Comparison of ENCODE assay signal across 18 mouse cellular contexts in genomic region chr1:151659636-151660035, GRCm38 (mm10).
"Had no signal": no experiment of that assay in that cellular context is flagged by ENCODE, and none has a peak within 500 bp of the region (broad histone marks: within the 10 kb centered on the region; RNA-seq: fewer than 3 reads in every experiment).

No protein-coding gene starts in this region.

- H3K9me3 ChIP-seq: lung, embryonic 15.5 days; megakaryocyte, embryonic 14.5 days; midbrain, embryonic 13.5 days; midbrain, embryonic 15.5 days; neural tube, embryonic 12.5 days; stomach, embryonic 15.5 days had no signal

- H3K4me2 ChIP-seq: lung, embryonic 15.5 days; midbrain, embryonic 11.5 days; midbrain, embryonic 13.5 days; midbrain, embryonic 15.5 days; neural tube, embryonic 12.5 days; stomach, embryonic 15.5 days had no signal

- H3K27ac ChIP-seq: lung, embryonic 15.5 days; macrophage; midbrain, embryonic 13.5 days; midbrain, embryonic 15.5 days; neural tube, embryonic 12.5 days; stomach, embryonic 15.5 days; stomach, postnatal 0 days had no signal

- ATAC-seq: liver, postnatal 0 days; lung, postnatal 0 days; midbrain, embryonic 13.5 days; midbrain, embryonic 15.5 days had no signal

- H3K4me1 ChIP-seq: neural tube, embryonic 12.5 days; stomach, embryonic 15.5 days had no signal

- DNase-seq: liver, postnatal 0 days; lung, adult 2 months; lung, postnatal 14 days; lung, postnatal 36 days; right cerebral cortex, postnatal 14 days; thymus, adult 18-20 months; thymus, postnatal 14 days; thymus, postnatal 36 days had no signal

- H3K4me3 ChIP-seq: lung, embryonic 15.5 days; megakaryocyte, embryonic 14.5 days; midbrain, embryonic 13.5 days; midbrain, embryonic 15.5 days; neural tube, embryonic 12.5 days; stomach, embryonic 15.5 days had no signal

- H3K36me3 ChIP-seq: lung, embryonic 15.5 days; midbrain, embryonic 13.5 days; midbrain, embryonic 15.5 days; neural tube, embryonic 12.5 days; stomach, embryonic 15.5 days had no signal

- H3K27me3 ChIP-seq: lung, embryonic 15.5 days; midbrain, embryonic 13.5 days; midbrain, embryonic 15.5 days; neural tube, embryonic 12.5 days; stomach, embryonic 15.5 days had no signal

- H3K9ac ChIP-seq: liver, postnatal 0 days; lung, embryonic 15.5 days; midbrain, embryonic 13.5 days; midbrain, embryonic 15.5 days; neural tube, embryonic 12.5 days; stomach, embryonic 15.5 days had no signal
